Mouse (Mus musculus) frontal cortex, postnatal 36 days (tissue): ENCODE data around the gene Cpn2.

Experiments used
- DNase-seq, 2 experiments: peaks; one replicate each; pipeline ENCODE4 v3.0.0; 2022; ENCODE audit warnings: low spot score in 2 of 2

Cpn2 gene

DNA sequence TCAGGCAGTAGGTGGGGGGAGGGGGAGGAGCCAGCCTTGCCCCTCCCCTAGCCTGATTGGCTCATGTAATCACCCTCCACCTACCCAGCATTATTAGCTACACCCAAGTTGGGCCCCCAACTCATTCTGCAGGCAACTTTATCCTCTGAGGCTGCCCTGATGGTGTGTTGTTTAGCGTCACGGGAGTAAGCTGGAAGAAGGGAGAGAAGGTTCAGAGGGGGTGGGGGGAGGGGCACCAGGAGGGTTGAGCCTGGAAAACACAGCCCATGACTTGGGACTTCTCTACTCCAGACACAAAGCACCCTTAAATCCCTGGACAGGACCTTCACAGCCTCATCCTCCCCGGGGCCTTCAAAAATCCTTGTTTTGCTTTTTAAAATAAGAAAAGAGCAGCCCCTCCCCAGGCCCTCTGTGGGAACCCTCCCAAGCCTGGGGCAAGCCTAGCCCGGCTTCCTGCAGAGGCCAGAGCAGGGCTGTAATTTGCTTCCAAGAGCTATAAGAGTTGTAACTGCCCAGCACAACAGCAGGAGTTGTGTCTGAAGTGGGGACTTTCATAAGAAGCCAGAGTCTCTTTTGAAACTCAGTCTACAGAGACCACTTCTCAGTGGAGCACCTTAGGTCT, 13.5 kb upstream of the Cpn2 start:
- DNase-seq = no peak

DNA sequence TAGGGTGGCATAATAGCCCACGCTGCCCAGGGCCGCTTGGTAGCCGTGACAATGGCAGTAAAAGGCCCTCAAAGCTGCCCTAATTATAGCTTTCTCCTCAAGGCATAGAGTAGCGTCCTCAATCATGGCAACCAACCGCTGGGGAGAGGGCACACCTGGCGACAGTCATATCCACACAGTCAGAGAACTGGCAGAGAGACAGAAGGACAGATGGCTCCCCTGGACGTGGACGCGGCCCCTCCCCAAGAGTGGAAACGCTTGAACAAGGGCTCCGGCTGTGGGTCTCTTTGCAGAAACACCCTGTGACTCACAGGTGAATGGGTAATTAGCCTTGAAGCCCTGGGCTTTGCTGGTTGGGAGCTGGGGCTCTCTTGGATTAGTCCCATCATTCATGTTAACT, 11.1 kb upstream of the Cpn2 start:
- no peak for DNase-seq

DNA sequence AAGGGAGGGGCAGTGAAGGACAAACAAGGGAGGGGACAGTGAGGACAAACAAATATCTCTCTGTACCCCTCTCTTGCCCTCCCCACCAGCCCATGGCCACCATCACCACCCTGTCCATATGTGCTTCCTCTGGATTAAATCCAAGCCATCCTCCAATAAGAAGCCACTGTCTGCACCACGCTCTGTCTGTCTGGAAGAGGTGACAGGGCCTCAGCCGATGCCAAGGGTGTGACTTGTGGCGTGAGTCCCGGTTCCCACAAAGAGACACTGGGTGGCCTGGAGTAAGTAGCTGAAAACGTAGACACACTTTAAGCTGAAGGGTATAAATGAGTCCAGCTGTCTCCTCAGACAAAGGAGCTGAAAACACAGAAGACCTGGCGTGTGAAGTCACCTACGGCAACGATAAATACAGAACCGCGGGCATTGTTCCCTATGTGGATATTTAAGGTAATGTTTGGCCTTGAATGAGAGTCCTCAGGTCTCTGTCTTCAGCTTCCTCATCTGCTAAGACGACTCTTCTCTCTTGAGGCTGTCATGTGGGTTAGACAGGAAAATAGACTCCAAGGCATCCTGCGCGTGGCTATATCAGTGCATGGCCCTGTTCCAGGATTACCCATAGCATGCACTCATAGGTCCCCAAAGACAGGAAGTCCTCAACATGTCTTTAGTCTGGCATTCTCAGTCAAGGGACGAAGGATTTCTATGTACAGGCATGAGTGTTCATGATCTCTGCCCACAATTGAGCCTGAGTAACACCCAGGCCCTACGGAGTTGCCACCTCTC, 8.4 kb upstream of the Cpn2 start:
- no peak for DNase-seq

DNA sequence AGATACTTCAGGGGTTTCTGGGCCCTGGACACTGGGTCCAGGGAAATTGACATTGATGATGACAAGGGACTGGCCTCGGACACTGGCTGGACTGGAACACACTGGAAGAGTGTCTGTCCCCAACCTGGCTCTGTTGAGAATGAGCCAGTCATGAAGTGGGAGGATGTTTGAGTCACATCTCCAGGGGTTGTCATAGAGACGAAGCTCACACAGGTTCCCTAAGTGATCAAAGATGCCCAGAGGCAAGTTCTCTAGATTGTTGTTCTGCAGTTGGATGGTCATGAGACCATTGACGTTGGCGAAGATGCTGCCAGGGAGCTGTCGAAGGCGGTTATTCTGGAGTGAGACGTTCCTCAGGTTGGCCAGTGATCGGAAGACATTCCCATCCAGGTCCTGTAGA, 5.8 kb upstream of the Cpn2 start:
- DNase-seq = peak; percentile 19 to 22

DNA sequence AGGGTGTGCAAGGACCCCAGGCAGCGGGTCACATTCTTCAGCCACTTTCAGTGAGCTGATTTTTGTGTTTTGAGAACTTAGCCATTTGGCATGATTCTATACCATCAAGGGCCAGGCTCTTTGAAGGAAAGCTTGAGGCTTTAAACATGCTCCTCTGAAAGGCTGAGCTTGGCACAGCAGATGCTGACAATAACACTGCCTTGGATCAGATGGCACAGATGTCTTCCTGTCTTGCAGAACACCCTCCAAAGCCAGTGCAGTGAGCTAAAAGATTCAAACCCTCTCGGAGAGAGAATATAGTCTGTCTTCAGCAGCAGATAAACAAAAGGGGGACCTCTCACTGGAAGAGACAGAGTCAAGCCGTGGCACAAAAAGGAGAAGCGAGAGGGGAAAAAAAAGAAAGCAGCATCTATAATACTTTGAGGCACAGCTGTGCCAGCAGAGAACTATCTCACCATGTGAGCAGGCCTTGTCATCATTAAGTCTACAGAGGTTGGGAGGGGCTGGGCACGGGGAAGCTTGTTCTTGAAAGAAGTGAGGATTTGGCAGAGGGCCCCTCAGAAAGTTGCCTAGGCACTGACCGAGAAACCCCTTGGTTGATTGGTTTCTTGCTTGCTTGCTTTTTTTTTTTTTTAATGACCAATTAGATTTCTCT, 4.8 kb upstream of the Cpn2 start:
- peak in 1 of 2 experiments; percentile 37 for DNase-seq

DNA sequence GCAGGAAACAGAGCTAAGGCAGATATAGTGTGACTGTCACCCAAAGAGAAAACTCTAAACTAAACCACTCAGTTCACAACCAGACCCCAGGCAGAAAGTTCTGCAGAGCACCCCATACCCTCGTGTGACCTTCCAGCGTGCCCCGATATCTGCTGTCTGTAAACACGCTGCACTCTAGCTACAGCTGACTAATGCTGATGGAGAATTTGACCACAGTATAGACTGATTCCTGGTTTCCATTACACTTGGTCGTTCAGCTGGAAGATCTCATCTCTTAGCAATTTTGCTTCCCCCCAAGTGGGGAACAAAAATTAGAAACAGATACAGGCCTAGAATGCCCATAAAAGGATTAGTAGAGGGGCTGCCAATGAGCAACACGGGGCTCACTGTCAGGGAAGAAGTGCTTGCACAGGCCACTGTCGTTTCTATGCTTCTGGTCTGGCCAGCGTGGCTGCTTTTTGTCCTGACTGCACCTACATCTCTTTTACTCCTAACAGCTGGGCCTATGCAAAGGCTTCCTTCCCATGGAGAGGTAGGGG, 4.0 kb upstream of the Cpn2 start:
- DNase-seq = no peak

DNA sequence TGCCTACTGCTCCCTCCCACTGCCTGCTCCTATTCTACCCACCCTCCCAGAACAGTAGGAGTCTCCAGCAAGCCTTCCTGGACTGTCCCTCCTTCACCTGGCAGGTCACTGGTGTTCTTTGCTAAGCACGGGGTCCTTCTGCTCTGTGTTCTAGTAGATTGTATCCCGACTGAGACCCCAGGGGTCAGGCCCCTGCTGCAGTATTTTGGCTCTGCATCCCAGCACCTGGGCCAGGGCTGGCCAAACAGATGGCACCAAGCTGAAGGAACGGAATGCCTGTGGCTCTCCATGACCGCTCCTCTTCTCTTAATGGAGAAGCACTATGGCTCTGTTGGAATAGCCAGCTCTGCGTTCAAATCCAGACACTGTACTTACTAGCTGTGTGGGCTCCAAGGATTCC, 738 bp downstream of the Cpn2 start:
- no peak for DNase-seq

DNA sequence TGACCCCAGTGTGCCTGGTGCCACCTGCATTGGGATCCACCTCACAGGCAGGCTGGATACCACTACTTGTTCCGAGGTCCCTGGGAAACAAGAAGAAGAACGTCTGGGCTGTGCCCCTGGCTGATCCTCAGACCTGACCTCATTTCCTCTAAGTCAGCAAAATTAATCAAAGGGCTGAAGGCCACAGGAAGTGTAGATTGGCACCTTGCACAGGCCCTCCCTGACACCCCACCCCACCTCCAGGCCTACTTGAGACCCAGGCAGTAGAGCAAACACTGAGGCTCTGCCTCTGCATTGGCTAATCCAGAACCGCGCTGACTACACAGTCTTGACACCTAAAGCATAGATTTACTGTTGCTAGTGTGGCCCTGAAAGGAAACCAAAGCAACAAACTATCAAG, 1.7 kb downstream of the Cpn2 start:
- no peak for DNase-seq

DNA sequence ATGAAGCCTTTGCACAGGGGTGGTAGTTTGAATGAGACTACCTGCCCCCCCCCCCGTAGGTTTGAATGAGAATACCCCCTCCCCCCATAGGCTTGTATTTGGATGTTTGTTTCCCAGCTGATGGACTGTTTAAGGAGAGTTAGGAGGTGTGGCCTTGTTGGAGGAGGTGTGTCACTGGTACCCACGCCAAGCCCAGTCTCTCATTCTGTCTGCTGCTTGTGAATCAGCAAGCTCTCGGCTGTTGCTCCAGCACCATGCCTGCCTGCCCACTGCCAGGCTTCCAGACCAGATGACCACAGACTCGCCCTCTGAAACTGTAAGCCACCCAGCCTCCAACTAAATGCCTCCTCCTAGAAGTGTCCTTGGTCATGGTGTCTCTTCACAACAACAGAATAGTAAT, 4.1 kb downstream of the Cpn2 start:
- no peak for DNase-seq

DNA sequence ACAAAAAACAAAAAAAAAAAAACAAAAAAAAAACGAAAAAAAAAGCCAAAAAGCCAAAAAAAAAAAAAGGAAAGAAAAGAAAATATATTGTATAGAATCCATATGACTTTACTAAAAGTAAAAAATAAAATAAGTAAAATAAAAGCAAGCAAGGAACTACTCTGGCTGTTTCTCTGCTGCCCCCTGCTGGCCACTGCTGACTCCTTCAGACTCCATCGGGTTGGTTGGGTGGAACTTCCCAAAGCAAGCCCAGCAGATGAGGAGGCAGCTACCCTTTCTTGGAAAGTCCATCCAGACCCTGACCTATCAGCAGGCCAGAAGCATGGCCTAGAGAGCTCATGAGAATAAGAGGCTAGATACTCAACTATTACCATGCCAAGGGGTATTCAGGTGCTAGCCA, 4.6 kb downstream of the Cpn2 start:
- peak; percentile 53 to 56 for DNase-seq

DNA sequence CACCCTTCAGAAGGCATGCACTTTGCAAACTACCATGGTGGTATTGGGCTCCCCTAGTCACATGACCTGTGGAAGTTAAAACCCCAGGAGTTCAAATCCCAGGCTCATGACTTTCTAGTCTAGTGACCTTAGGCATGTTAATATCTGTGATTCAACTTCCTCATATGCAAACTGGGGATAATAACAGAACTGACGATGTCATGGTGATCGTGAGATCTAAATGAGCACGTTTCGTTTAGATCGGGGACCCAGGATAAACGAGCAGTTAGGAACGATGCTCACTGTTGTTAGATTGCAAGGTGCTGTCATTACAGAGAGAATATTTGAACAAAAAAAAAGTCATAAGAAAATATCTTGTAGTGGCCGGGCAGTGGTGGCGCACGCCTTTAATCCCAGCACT, 5.1 kb downstream of the Cpn2 start:
- no peak for DNase-seq

DNA sequence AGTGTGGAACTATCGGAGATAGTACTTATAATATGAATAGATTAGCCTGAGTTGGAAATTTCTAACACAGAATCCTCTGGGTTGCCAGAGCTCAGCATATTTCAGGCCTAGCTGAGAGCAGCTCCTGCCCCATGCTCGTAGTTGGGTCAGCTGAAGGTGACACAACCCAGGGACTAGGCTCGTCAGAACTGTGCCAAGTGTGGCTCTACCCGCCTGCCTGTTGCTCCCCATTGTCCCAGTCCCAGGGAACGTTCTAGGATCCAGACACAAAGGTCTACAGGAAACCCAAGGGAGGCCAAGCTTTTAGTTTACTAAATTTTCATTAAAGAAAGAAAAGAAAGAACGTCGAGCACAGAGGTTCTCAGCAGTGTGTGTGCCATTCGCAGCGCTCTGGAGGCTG, 6.0 kb downstream of the Cpn2 start:
- DNase-seq = no peak

DNA sequence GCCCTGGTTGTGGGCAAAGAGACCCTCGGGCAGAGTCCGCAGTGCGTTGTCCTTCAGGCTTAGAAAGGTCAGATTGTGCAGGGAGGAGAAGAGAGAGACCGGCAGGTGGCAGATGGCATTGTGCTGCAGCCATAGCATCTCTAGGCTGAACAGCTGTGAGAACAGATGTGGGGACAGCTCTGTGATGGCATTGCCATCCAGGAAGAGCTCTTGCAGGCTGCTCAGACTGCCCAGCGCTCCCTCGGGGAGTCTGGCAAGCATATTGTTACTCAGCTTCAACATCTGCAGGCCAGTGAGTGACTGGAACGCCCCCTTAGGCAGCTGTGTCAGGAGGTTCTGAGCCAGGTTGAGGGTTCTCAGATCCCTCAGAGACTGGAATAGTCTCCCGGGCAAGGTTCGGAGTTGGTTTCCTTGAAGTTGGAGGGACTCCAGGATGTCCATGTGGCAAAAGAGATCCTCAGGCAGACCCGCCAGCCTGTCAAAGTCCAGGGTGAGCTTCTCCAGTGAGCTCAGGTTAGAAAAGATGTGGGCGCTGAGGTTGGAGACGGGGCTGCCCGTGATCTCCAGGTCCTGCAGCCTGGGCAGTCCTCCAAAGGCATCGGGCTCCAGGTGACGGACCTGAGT, 7.2 kb downstream of the Cpn2 start:
- no peak for DNase-seq

DNA sequence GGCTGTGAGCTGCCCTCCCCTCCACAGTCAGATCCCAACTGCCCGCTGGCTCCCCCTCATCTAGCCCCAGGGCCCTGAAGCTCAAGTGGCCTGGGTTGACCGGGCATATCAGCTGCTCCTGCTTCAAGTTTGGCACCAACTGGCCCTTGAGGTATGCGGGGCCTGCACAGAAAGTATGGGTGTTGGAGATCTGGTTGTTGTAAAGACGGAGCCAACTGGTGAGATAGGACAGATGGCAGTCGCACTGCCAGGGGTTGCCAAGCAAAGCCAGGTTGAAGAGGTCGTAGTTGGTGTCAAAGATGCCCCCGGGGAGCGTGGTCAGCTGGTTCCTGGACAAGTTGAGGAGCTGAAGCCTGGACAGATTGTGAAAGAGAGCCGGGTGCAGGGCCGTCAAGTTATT, 7.9 kb downstream of the Cpn2 start:
- DNase-seq = no peak

DNA sequence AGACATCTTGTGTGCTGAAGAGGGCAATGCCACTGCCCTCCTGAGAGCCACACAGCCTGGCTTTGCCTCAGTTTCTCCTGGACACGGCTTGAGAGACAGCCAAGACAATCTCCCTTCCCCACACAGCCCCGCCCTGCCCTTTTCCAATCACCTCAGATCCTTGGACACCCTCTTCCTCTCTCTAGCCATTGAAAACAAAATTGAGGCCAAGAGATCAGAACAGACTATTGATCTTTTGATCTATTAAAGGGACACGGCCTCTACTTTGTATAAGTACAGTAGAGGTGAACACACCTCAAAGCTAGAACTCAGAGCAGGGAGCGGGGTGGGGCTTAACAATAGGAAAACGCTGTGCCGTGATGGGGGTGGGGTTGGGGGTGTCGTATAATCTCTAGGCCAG, 8.9 kb downstream of the Cpn2 start:
- DNase-seq = no peak

DNA sequence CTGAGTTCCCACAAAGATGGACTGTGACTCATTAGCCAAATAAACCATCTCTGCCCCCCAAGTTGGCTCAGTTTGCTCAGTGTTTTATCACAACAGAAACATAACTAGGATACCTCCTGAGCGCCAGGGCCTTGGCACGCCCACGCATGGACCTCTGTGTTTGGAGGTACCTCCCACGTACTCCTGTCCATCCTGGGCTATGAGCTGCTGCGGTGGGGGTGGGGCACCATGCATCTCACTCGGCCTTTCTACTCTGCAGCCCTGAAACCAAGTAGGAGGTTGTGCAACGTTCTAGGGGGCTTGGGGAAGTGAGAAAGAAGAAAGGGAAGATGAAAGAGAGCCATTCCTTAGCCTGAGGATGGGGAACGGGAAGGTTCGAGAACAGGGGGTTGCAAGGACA, 9.6 kb downstream of the Cpn2 start:
- no peak for DNase-seq

DNA sequence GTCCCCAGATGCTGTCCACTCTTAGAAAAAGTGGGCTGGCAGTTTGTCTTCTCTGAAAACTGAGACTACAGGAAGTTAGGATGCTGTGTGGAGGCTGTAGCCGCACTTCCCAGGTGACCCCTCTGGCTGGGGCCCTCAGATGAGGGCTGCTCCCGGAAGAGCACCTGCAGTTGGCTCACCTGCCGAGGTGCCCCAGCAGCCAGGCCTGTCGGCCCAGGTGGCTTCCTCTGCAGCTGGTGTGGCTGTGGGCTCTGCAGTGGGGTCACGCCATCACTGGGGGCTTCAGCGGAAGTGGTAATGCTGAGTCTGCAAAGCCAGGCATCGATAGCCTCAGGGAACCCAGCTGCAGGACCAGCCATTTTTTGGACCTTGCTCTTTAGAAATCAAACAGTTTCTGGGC, 12.2 kb downstream of the Cpn2 start:
- no peak for DNase-seq

DNA sequence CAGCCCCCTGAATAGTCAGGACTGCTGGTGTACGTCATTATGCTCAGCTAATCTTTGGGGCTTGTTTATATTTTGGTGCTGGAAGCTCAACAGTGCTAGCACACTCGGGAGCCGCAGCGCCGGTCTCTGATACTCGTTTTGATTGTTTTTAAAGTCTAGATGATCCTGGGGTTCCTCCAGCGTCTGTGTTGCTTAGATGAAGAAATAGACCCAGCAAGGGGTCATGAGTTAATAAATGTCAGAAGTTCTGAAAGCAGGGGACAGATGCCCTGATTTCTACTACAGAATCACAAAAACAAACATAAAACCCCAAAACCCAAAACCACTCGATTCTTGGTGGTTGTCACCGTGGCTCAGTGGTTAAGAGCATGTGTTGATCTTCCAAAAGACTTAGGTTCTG, 13.4 kb downstream of the Cpn2 start:
- DNase-seq = no peak

DNA sequence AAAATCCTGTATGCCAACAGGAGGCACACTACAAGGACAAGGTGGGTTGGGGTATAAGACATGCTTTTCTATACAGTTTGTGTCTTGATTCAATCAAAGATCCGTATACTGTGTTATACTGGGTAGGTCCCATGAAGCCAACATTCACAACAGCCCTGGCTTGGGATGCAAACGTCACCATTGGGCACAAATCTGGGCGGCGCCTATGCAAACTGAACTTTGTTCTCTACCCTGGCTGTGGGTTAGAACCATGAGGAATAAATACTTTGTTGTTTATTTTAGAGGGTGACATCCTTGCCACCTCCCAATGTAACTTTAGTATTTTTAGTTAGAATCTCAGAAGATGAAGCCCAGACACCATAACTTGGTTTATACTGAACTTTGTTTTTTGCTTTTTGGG, 13.9 kb downstream of the Cpn2 start:
- no peak for DNase-seq

DNA sequence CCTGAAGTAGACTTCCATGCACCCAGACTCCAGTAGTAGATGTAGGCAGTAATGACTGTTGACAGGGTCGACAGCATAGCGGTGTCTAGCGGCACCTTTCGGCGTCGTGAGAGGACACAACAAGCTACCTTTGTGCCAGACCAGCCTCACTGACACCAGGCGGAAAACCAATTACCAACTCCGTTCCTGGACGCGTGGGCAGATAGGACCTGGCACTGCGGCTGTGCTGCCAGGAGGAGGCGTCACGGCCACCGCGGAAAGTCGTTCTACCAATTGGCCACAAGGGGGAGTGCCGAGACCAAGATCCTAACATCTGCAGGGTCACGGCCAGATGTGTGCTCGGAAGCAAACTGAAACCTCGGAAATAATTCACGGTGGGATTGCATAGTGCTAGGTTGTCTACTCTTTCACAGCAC, 15.3 kb downstream of the Cpn2 start:
- DNase-seq = peak; percentile 79 to 80

DNA sequence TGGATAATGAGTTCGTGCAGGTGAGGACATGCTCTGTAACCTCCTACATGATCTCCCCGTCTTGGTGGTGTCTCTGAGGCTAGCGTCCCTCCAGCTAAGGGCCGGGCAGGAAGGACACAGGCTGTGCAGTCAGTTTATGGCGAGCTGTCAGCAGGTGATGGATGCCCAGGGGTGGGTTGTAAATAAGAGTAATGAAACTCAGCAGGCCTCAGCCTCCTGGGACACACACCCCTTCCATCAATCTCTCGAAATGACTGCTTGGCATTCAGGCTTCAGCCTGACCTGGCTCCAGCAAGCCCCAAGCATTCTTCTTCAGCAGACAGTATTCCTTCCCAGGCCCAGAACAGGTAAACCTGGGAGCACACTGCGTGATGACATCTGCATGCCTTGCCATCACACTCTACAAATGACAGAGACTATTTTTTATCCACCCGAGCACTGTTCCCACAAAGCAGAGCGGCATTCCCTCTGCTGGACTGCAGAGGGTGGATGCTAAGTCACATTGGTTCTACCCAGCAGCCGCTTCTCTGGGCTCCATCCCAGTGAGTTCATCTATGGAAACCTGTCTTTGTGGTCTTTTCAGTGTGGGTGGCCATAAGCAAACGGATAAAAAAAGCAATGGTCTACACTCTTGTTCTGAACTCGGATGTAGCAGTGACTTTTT, 23.1 kb downstream of the Cpn2 start:
- DNase-seq = no peak

DNA sequence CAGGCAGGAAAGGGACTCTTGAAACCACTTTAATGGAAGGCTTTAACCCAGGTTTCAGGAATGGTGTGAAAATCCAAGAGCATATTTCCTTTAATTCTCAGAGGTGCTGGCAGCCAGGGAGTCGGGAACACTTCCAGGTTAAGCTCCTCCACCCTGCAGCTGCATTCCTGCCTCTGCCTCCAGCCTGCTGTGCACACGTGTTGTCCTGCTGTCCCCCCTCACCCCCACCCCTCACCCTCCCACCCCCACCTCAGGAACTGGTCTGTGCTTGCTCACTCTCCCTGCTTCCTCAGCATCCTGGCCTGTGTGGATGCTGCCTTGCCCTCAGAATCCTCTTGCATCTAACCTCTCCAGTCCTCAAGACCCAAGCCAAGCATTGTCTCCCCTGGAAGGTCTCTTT, 25.7 kb downstream of the Cpn2 start:
- no peak for DNase-seq
